ENCODE assay signal across 8 mouse cellular contexts in the genomic region with DNA sequence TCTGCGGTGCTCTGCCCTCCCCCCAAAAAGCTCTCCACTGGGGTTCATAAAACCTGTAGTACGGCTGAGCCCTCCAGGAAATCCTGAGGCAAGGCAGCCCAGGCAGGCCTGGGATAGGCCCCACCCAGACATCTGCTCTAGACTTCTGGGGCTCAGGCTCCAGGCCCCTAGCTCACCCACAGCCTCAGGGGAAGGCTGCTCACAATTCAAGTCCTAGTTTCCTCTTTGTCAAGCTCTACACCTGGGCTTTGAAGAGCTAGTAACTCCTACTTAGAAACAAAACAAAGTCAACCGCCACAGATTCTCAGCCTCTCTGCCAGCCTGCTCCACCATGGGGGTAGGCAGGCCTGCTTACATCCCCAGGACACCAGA. TPM values are rescaled to one million over a fixed set of nuclear protein-coding genes. Genes with fewer than 3 reads are reported as not detected.
A peak's percentile ranks its signal among the peaks of the same experiment; 100 is the strongest.
DNase-seq lines count a peak whose midpoint lies in the region; ATAC-seq and TF ChIP-seq lines count a peak whose summit lies in the region.

No protein-coding gene starts in this region.

- TF ChIP-seq POLR2A in spleen, adult 2 months (IDR thresholded peaks at IDR 0.05; ENCODE audit: low read depth, low read length) = no peak

- peak overlapping the region; percentile 37 for H3K4me2 ChIP-seq in hindbrain, embryonic 13.5 days
- H3K4me2 ChIP-seq in liver, embryonic 16.5 days (ENCODE audit: low read depth, low read length) = no peak overlapping the region
- H3K4me2 ChIP-seq in stomach, embryonic 14.5 days (replicated peaks; ENCODE audit: low read depth, low read length) = peak overlapping the region; percentile 24

- H3K9ac ChIP-seq in hindbrain, embryonic 13.5 days = peak overlapping the region; percentile 65
- peak overlapping the region; percentile 23; the same call in 1 of the 2 replicates for H3K9ac ChIP-seq in liver, embryonic 16.5 days (ENCODE audit: low read depth, low read length)
- H3K9ac ChIP-seq in stomach, embryonic 14.5 days (replicated peaks; ENCODE audit: low read depth, low read length) = no peak overlapping the region; the same call in 1 of the 2 replicates

- H3K4me1 ChIP-seq in spleen, adult 2 months (ENCODE audit: control insufficient read depth, insufficient read depth, insufficient read length) = peaks cover 19% of the 10 kb centered on the region; the same call in 1 of the 2 replicates
- H3K4me1 ChIP-seq in hindbrain, embryonic 13.5 days (replicated peaks) = peaks cover 61% of the 10 kb centered on the region
- peaks cover 36% of the 10 kb centered on the region for H3K4me1 ChIP-seq in liver, embryonic 16.5 days (ENCODE audit: control insufficient read depth, low read depth, low read length)
- peaks cover 41% of the 10 kb centered on the region for H3K4me1 ChIP-seq in stomach, embryonic 14.5 days (ENCODE audit: control insufficient read depth, insufficient read depth, low read length)

- H3K27me3 ChIP-seq in spleen, adult 2 months (ENCODE audit: control insufficient read depth, insufficient read depth, low read length) = no peaks in the 10 kb centered on the region
- no peaks in the 10 kb centered on the region for H3K27me3 ChIP-seq in hindbrain, embryonic 13.5 days
- no peaks in the 10 kb centered on the region for H3K27me3 ChIP-seq in liver, embryonic 16.5 days (ENCODE audit: control insufficient read depth, insufficient read depth, low read depth, low read length)
- H3K27me3 ChIP-seq in stomach, embryonic 14.5 days (ENCODE audit: control insufficient read depth, insufficient read depth, low read length) = no peaks in the 10 kb centered on the region

- no peak overlapping the region for H3K4me3 ChIP-seq in spleen, adult 2 months (ENCODE audit: extremely low read depth, insufficient read depth, insufficient read length)
- peak overlapping the region; percentile 7 for H3K4me3 ChIP-seq in hindbrain, embryonic 13.5 days
- no peak overlapping the region for H3K4me3 ChIP-seq in liver, embryonic 16.5 days (ENCODE audit: low read depth, low read length)
- H3K4me3 ChIP-seq in stomach, embryonic 14.5 days (ENCODE audit: low read depth, low read length) = peak overlapping the region; percentile 15

- WGBS in spleen, adult 2 months = 22% methylated on average over 3 of the region's 3 CpGs
- 30% methylated on average over 3 of the region's 3 CpGs for WGBS in hindbrain, embryonic 13.5 days
- 41% methylated on average over 3 of the region's 3 CpGs for WGBS in liver, embryonic 16.5 days (ENCODE audit: insufficient replicate concordance)
- WGBS in stomach, embryonic 14.5 days = 10% methylated on average over 3 of the region's 3 CpGs

- DNase-seq in spleen, adult 2 months (ENCODE audit: low read depth in 1 of 2, low spot score in 2 of 2) = no peak
- no peak for DNase-seq in spleen, adult 12 weeks (ENCODE audit: low spot score)
- DNase-seq in embryo, embryonic 9.5 days (ENCODE audit: extremely low spot score) = peak; percentile 40
- DNase-seq in urinary bladder, postnatal 25 days (ENCODE audit: low spot score) = no peak
- DNase-seq in left cerebral cortex, adult 18-20 months (ENCODE audit: low spot score in 2 of 2) = no peak

- no peaks in the 10 kb centered on the region for H3K9me3 ChIP-seq in hindbrain, embryonic 13.5 days
- no peaks in the 10 kb centered on the region for H3K9me3 ChIP-seq in liver, embryonic 16.5 days (replicated peaks; ENCODE audit: control insufficient read depth, low read length)
- no peaks in the 10 kb centered on the region for H3K9me3 ChIP-seq in stomach, embryonic 14.5 days (ENCODE audit: control insufficient read depth, low read depth, low read length)

- H3K36me3 ChIP-seq in spleen, adult 2 months (ENCODE audit: control insufficient read depth, insufficient read depth, low read length) = peaks cover 32% of the 10 kb centered on the region
- peaks cover 33% of the 10 kb centered on the region for H3K36me3 ChIP-seq in hindbrain, embryonic 13.5 days
- H3K36me3 ChIP-seq in liver, embryonic 16.5 days (ENCODE audit: control insufficient read depth, insufficient read depth) = peaks cover 30% of the 10 kb centered on the region
- H3K36me3 ChIP-seq in stomach, embryonic 14.5 days (ENCODE audit: control insufficient read depth, insufficient read depth, low read length) = peaks cover 30% of the 10 kb centered on the region

- no peak for ATAC-seq in hindbrain, embryonic 13.5 days (ENCODE audit: low FRiP score)
- no peak for ATAC-seq in liver, embryonic 16.5 days (ENCODE audit: low read depth)
- ATAC-seq in stomach, embryonic 14.5 days (ENCODE audit: insufficient number of reproducible peaks, insufficient read depth, low FRiP score, low read depth) = no peak

- TF ChIP-seq CTCF in spleen, adult 2 months (IDR thresholded peaks at IDR 0.05; ENCODE audit: extremely low read depth, insufficient read depth, insufficient read length, insufficient replicate concordance) = no peak

- 0 out of 2 replicates have a peak overlapping the region, but pooled peaks have one; percentile 37 for H3K27ac ChIP-seq in spleen, adult 2 months (ENCODE audit: insufficient read depth, low read length)
- H3K27ac ChIP-seq in hindbrain, embryonic 13.5 days = peak overlapping the region; percentile 90
- no peak overlapping the region for H3K27ac ChIP-seq in liver, embryonic 16.5 days (ENCODE audit: low read length)
- peak overlapping the region; percentile 89 for H3K27ac ChIP-seq in stomach, embryonic 14.5 days (ENCODE audit: low read length)

RNA-seq across cellular contexts. Expression of gene Smarcd2, which starts 3.7 kb away (rescaled TPM):
- polyA plus RNA-seq in spleen, adult 2 months (2012; rRNA removed) = 120 and 146 TPM in 2 replicates
- 14.3 and 16.0 TPM in 2 replicates for polyA plus RNA-seq in hindbrain, embryonic 13.5 days (2015; fragmentation: Nextera tagmentation; extraction: Ambion mirVana)
- 19.4 and 19.5 TPM in 2 replicates for polyA plus RNA-seq in liver, embryonic 16.5 days (2015; fragmentation: Nextera tagmentation; extraction: Ambion mirVana)
- polyA plus RNA-seq in stomach, embryonic 14.5 days (2014; fragmentation: Nextera tagmentation; extraction: Ambion mirVana) = 82.8 and 86.2 TPM in 2 replicates
- 10 to 100 TPM; 16.6 to 16.9 TPM for total RNA-seq in left cerebral cortex, adult 18-20 months (2021)

RNA-seq across cellular contexts. Expression of gene Tcam1, which starts 7.4 kb away (rescaled TPM):
- 0.11 and 0.14 TPM in 2 replicates for polyA plus RNA-seq in spleen, adult 2 months (2012; rRNA removed)
- polyA plus RNA-seq in hindbrain, embryonic 13.5 days (2015; fragmentation: Nextera tagmentation; extraction: Ambion mirVana) = 0.12 and 0.21 TPM in 2 replicates
- polyA plus RNA-seq in liver, embryonic 16.5 days (2015; fragmentation: Nextera tagmentation; extraction: Ambion mirVana) = 0.13 and 0.16 TPM in 2 replicates
- 0.07 and 0.41 TPM in 2 replicates for polyA plus RNA-seq in stomach, embryonic 14.5 days (2014; fragmentation: Nextera tagmentation; extraction: Ambion mirVana)
- total RNA-seq in left cerebral cortex, adult 18-20 months (2021) = under 1 TPM in 1 of 2 experiments, not detected in 1; 0.12 TPM

RNA-seq across cellular contexts. Expression of gene Psmc5, which starts 13.1 kb away (rescaled TPM):
- polyA plus RNA-seq in spleen, adult 2 months (2012; rRNA removed) = 18.6 and 18.9 TPM in 2 replicates
- polyA plus RNA-seq in hindbrain, embryonic 13.5 days (2015; fragmentation: Nextera tagmentation; extraction: Ambion mirVana) = 339 and 341 TPM in 2 replicates
- 113 and 118 TPM in 2 replicates for polyA plus RNA-seq in liver, embryonic 16.5 days (2015; fragmentation: Nextera tagmentation; extraction: Ambion mirVana)
- polyA plus RNA-seq in stomach, embryonic 14.5 days (2014; fragmentation: Nextera tagmentation; extraction: Ambion mirVana) = 241 and 254 TPM in 2 replicates
- 100 to 1,000 TPM; 211 to 215 TPM for total RNA-seq in left cerebral cortex, adult 18-20 months (2021)

RNA-seq across cellular contexts. Expression of gene Ftsj3, which starts 13.2 kb away (rescaled TPM):
- 12.2 and 14.4 TPM in 2 replicates for polyA plus RNA-seq in spleen, adult 2 months (2012; rRNA removed)
- polyA plus RNA-seq in hindbrain, embryonic 13.5 days (2015; fragmentation: Nextera tagmentation; extraction: Ambion mirVana) = 37.4 and 38.3 TPM in 2 replicates
- 25.2 and 27.0 TPM in 2 replicates for polyA plus RNA-seq in liver, embryonic 16.5 days (2015; fragmentation: Nextera tagmentation; extraction: Ambion mirVana)
- polyA plus RNA-seq in stomach, embryonic 14.5 days (2014; fragmentation: Nextera tagmentation; extraction: Ambion mirVana) = 50.2 and 54.3 TPM in 2 replicates
- total RNA-seq in left cerebral cortex, adult 18-20 months (2021) = 10 to 100 TPM; 25.9 to 26.9 TPM

RNA-seq across cellular contexts. Expression of gene Gh, which starts 32.6 kb away (rescaled TPM):
- polyA plus RNA-seq in spleen, adult 2 months (2012; rRNA removed) = 4.7 and 5.4 TPM in 2 replicates
- polyA plus RNA-seq in hindbrain, embryonic 13.5 days (2015; fragmentation: Nextera tagmentation; extraction: Ambion mirVana) = not detected in 2 replicates
- polyA plus RNA-seq in liver, embryonic 16.5 days (2015; fragmentation: Nextera tagmentation; extraction: Ambion mirVana) = not detected in 2 replicates
- not detected in 2 replicates for polyA plus RNA-seq in stomach, embryonic 14.5 days (2014; fragmentation: Nextera tagmentation; extraction: Ambion mirVana)
- not detected for total RNA-seq in left cerebral cortex, adult 18-20 months (2021)

Comparison
In these comparisons a context has a peak if more than half of its experiments do, and no peak if none do; other contexts are left out.
1. H3K4me3 ChIP-seq: peak in hindbrain, embryonic 13.5 days (single experiment) and stomach, embryonic 14.5 days (single experiment); none in spleen, adult 2 months (single experiment) and liver, embryonic 16.5 days (single experiment).